Mouse (Mus musculus): ENCODE measurements around the gene Mlxip.

GRCm38 (mm10) chr5:123377120-123377955, 17.3 kb upstream of the Mlxip start:
- TF ChIP-seq CTCF (IDR thresholded peaks at IDR 0.05) (peak; percentile 99), EP300 (IDR thresholded peaks at IDR 0.05) (no peak; the same call in 1 of the 2 replicates)

Data from lung, postnatal 0 days (tissue).